In genomic region chr2:130488600-130488999, GRCm38 (mm10) we compare ENCODE assay signal across 14 mouse cellular contexts. TPM values are rescaled to one million over a fixed set of nuclear protein-coding genes. Genes with fewer than 3 reads are reported as not detected.
DNase-seq lines count a peak whose midpoint lies in the region; ATAC-seq and TF ChIP-seq lines count a peak whose summit lies in the region.
"Had no signal": no experiment of that assay in that cellular context is flagged by ENCODE, and none has a peak within 500 bp of the region (broad histone marks: within the 10 kb centered on the region; RNA-seq: fewer than 3 reads in every experiment).

No protein-coding gene starts in this region.

- peak overlapping the region; percentile 44 for H3K27ac ChIP-seq in gastrocnemius, adult 2 months
- H3K27ac ChIP-seq in embryonic fibroblast, embryonic 13.5 days (ENCODE audit: insufficient read depth, low read length): peak overlapping the region; percentile 72
- no peak overlapping the region for H3K27ac ChIP-seq in intestine, embryonic 16.5 days (ENCODE audit: low read length)
- H3K27ac ChIP-seq: hindbrain, embryonic 12.5 days; lung, embryonic 15.5 days had no signal

- no peaks in the 10 kb centered on the region; the same call in 1 of the 2 replicates for H3K4me1 ChIP-seq in embryonic fibroblast, embryonic 13.5 days (ENCODE audit: control insufficient read depth, insufficient read depth, low read length)
- H3K4me1 ChIP-seq in intestine, embryonic 16.5 days (ENCODE audit: control insufficient read depth, insufficient read depth, low read length): peaks cover 2% of the 10 kb centered on the region; the same call in 1 of the 2 replicates
- H3K4me1 ChIP-seq: lung, embryonic 15.5 days had no signal

- intact Hi-C loops in gastrocnemius, adult 2 months (cut with DNase I): no loop called here
- intact Hi-C loops in gastrocnemius, postnatal 36 days (cut with DNase I): no loop called here

- TF ChIP-seq POLR2A in embryonic fibroblast, embryonic 13.5 days (IDR thresholded peaks at IDR 0.05; ENCODE audit: low read depth, low read length): no peak

- H3K9ac ChIP-seq in intestine, embryonic 16.5 days (ENCODE audit: low read depth, low read length): no peak overlapping the region
- H3K9ac ChIP-seq: hindbrain, embryonic 12.5 days; lung, embryonic 15.5 days had no signal

- DNase-seq in gastrocnemius, adult 2 months: no peak
- no peak for DNase-seq in gastrocnemius, postnatal 36 days
- peak; percentile 15 for DNase-seq in lung, postnatal 25 days (ENCODE audit: low spot score)
- DNase-seq in lung, adult 18-20 months: no peak
- peak; percentile 37 for DNase-seq in skeletal muscle tissue, adult 2 months (ENCODE audit: low read depth, low spot score)
- DNase-seq in embryo, embryonic 10.5 days (ENCODE audit: low spot score): no peak
- DNase-seq: kidney, adult 2 months; right cerebral cortex, postnatal 25 days; thymus, postnatal 36 days had no signal

- ATAC-seq in intestine, embryonic 16.5 days: no peak

- no peak for TF ChIP-seq CTCF in gastrocnemius, adult 2 months (IDR thresholded peaks at IDR 0.05)
- TF ChIP-seq CTCF in embryonic fibroblast, embryonic 13.5 days (IDR thresholded peaks at IDR 0.05; ENCODE audit: borderline replicate concordance, insufficient read depth, low read length): no peak

- no peak overlapping the region for H3K4me3 ChIP-seq in gastrocnemius, adult 2 months
- H3K4me3 ChIP-seq in embryonic fibroblast, embryonic 13.5 days (ENCODE audit: insufficient read depth, low read length): no peak overlapping the region
- no peak overlapping the region for H3K4me3 ChIP-seq in intestine, embryonic 16.5 days (ENCODE audit: low read length)
- H3K4me3 ChIP-seq: hindbrain, embryonic 12.5 days; lung, embryonic 15.5 days had no signal

- WGBS in intestine, embryonic 16.5 days: 89% methylated on average over 4 of the region's 4 CpGs

- no peaks in the 10 kb centered on the region for H3K9me3 ChIP-seq in intestine, embryonic 16.5 days (ENCODE audit: control insufficient read depth, low read length)
- H3K9me3 ChIP-seq: hindbrain, embryonic 12.5 days; lung, embryonic 15.5 days had no signal

- no peaks in the 10 kb centered on the region for H3K36me3 ChIP-seq in intestine, embryonic 16.5 days (ENCODE audit: control insufficient read depth, insufficient read depth, low read length)
- H3K36me3 ChIP-seq: hindbrain, embryonic 12.5 days; lung, embryonic 15.5 days had no signal

- no peaks in the 10 kb centered on the region for H3K27me3 ChIP-seq in intestine, embryonic 16.5 days (replicated peaks; ENCODE audit: control insufficient read depth, insufficient read depth, low read length)
- H3K27me3 ChIP-seq: hindbrain, embryonic 12.5 days had no signal

- no peak overlapping the region for H3K4me2 ChIP-seq in intestine, embryonic 16.5 days (ENCODE audit: low read depth, low read length)
- H3K4me2 ChIP-seq: heart, embryonic 11.5 days; hindbrain, embryonic 12.5 days; lung, embryonic 15.5 days had no signal

RNA-seq across cellular contexts. Expression of gene Ptpra, which starts 38.5 kb away (rescaled TPM):
- total RNA-seq in gastrocnemius, adult 2 months (2021): 10 to 100 TPM; 16.0 to 23.3 TPM
- 10 to 100 TPM; 15.5 to 20.6 TPM for total RNA-seq in gastrocnemius, postnatal 36 days (2021)
- 116 and 121 TPM in 2 replicates for polyA plus RNA-seq in embryonic fibroblast, embryonic 13.5 days (2011; ENCODE audit: insufficient read length, low read depth, missing spikeins)
- 29.0 and 53.6 TPM in 2 replicates for polyA plus RNA-seq in intestine, embryonic 16.5 days (2015; fragmentation: Nextera tagmentation; extraction: Ambion mirVana)

Comparison
In these comparisons a context has a peak if more than half of its experiments do, and no peak if none do; other contexts are left out.
1. DNase-seq: peak in lung, postnatal 25 days (single experiment) and skeletal muscle tissue, adult 2 months (single experiment); none in gastrocnemius, adult 2 months (single experiment), gastrocnemius, postnatal 36 days (0 of 2), lung, adult 18-20 months (0 of 2) and embryo, embryonic 10.5 days (single experiment).